Mouse (Mus musculus): Measurements from ENCODE around the gene Ube2u.
"Not testable (repeated sequence)": the region's sequence is repeated elsewhere in the genome, so short reads cannot be mapped to it uniquely, and the experiment has no call there.

The Ube2u gene

GRCm38 (mm10) chr4:100478592-100479321, at the start of gene Ube2u:
Gene Ube2u, plus strand, starts transcription at chr4:100478849.
- no peak for DNase-seq (ENCODE audit: low spot score)

GRCm38 (mm10) chr4:100429371-100429900, 49.2 kb upstream of the Ube2u start:
- no peak for DNase-seq (ENCODE audit: low spot score)

- DNase-seq (ENCODE audit: low spot score), result no peak
These were observed 43.1 kb upstream of the Ube2u start for GRCm38 (mm10) chr4:100435281-100436168.

GRCm38 (mm10) chr4:100436169-100436547, 42.5 kb upstream of the Ube2u start:
- DNase-seq (ENCODE audit: low spot score), result no peak

- DNase-seq (ENCODE audit: low spot score), result no peak
These were observed 31.8 kb upstream of the Ube2u start for GRCm38 (mm10) chr4:100446897-100447296.

- no peak for DNase-seq (ENCODE audit: low spot score)
These were observed 16.0 kb upstream of the Ube2u start for GRCm38 (mm10) chr4:100462493-100463120.

- DNase-seq (ENCODE audit: low spot score), result no peak
These were observed 9.8 kb downstream of the Ube2u start for GRCm38 (mm10) chr4:100488447-100488846.

- no peak for DNase-seq (ENCODE audit: low spot score)
These were observed 16.5 kb downstream of the Ube2u start for GRCm38 (mm10) chr4:100495176-100495575.

- DNase-seq (ENCODE audit: low spot score), result no peak
These were observed 17.9 kb downstream of the Ube2u start for GRCm38 (mm10) chr4:100496521-100496920.

GRCm38 (mm10) chr4:100498192-100498591, 19.5 kb downstream of the Ube2u start:
- DNase-seq (ENCODE audit: low spot score), result no peak

GRCm38 (mm10) chr4:100499037-100499601, 20.5 kb downstream of the Ube2u start:
- not testable (repeated sequence) for DNase-seq (ENCODE audit: low spot score)

- no peak for DNase-seq (ENCODE audit: low spot score)
These were observed 24.7 kb downstream of the Ube2u start for GRCm38 (mm10) chr4:100503337-100503736.

- DNase-seq (ENCODE audit: low spot score), result no peak
These were observed 39.0 kb downstream of the Ube2u start for GRCm38 (mm10) chr4:100517646-100518045.

- DNase-seq (ENCODE audit: low spot score), result no peak
These were observed 43.9 kb downstream of the Ube2u start for GRCm38 (mm10) chr4:100522534-100522933.

GRCm38 (mm10) chr4:100524741-100525140, 46.1 kb downstream of the Ube2u start:
- DNase-seq (ENCODE audit: low spot score), result no peak

GRCm38 (mm10) chr4:100526296-100526695, 47.6 kb downstream of the Ube2u start:
- DNase-seq (ENCODE audit: low spot score), result no peak

- no peak for DNase-seq (ENCODE audit: low spot score)
These were observed 48.4 kb downstream of the Ube2u start for GRCm38 (mm10) chr4:100527086-100527485.

GRCm38 (mm10) chr4:100527554-100528001, 48.9 kb downstream of the Ube2u start:
- no peak for DNase-seq (ENCODE audit: low spot score)

- no peak for DNase-seq (ENCODE audit: low spot score)
These were observed 55.0 kb downstream of the Ube2u start for GRCm38 (mm10) chr4:100533607-100534006.

GRCm38 (mm10) chr4:100534946-100535345, 56.3 kb downstream of the Ube2u start:
- DNase-seq (ENCODE audit: low spot score), result no peak

GRCm38 (mm10) chr4:100537898-100538297, 59.2 kb downstream of the Ube2u start:
- no peak for DNase-seq (ENCODE audit: low spot score)

- no peak for DNase-seq (ENCODE audit: low spot score)
These were observed 60.8 kb downstream of the Ube2u start for GRCm38 (mm10) chr4:100539483-100539882.

All from urinary bladder, postnatal 10 days (tissue).